ENCODE assay signal across 30 mouse cellular contexts in genomic region chr7:19781741-19782140, GRCm38 (mm10). TPM values are rescaled to one million over a fixed set of nuclear protein-coding genes. Genes with fewer than 3 reads are reported as not detected.
"Had no signal": no experiment of that assay in that cellular context is flagged by ENCODE, and none has a peak within 500 bp of the region (broad histone marks: within the 10 kb centered on the region; RNA-seq: fewer than 3 reads in every experiment).

No protein-coding gene starts in this region.

- H3K4me1 ChIP-seq: heart, embryonic 12.5 days; limb, embryonic 12.5 days had no signal

- H3K4me3 ChIP-seq: gastrocnemius, adult 2 months; heart, embryonic 10.5 days; heart, embryonic 12.5 days; hindbrain, embryonic 10.5 days; hindbrain, embryonic 12.5 days; intestine, embryonic 15.5 days; layer of hippocampus, adult 2 months; limb, embryonic 10.5 days; limb, embryonic 12.5 days; liver, embryonic 13.5 days; liver, embryonic 15.5 days had no signal

- H3K27me3 ChIP-seq: heart, embryonic 12.5 days; hindbrain, embryonic 12.5 days; intestine, embryonic 15.5 days; liver, embryonic 13.5 days; liver, embryonic 15.5 days had no signal

- H3K36me3 ChIP-seq: heart, embryonic 10.5 days; heart, embryonic 12.5 days; hindbrain, embryonic 10.5 days; hindbrain, embryonic 12.5 days; intestine, embryonic 15.5 days; limb, embryonic 10.5 days; limb, embryonic 12.5 days; liver, embryonic 13.5 days had no signal

- H3K27ac ChIP-seq: gastrocnemius, adult 2 months; heart, embryonic 10.5 days; hindbrain, embryonic 10.5 days; hindbrain, embryonic 12.5 days; hindbrain, embryonic 14.5 days; intestine, embryonic 15.5 days; layer of hippocampus, adult 2 months; limb, embryonic 10.5 days; limb, embryonic 12.5 days; liver, embryonic 13.5 days; liver, embryonic 15.5 days had no signal

- H3K9ac ChIP-seq: heart, embryonic 12.5 days; hindbrain, embryonic 12.5 days; hindbrain, embryonic 14.5 days; intestine, embryonic 15.5 days; limb, embryonic 12.5 days; liver, embryonic 13.5 days; liver, embryonic 15.5 days had no signal

- H3K9me3 ChIP-seq: heart, embryonic 10.5 days; intestine, embryonic 15.5 days; liver, embryonic 13.5 days; liver, embryonic 15.5 days had no signal

- DNase-seq: gastrocnemius, adult 2 months; gastrocnemius, postnatal 10 days; gastrocnemius, postnatal 25 days; heart, adult 18-20 months; heart, postnatal 10 days; heart, postnatal 4 days; kidney, adult 18-20 months; kidney, adult 8-10 months; kidney, postnatal 10 days; kidney, postnatal 25 days; kidney, postnatal 4 days; liver; liver, embryonic 13.5 days had no signal

RNA-seq across cellular contexts. Expression of gene Bcam, which starts 10.9 kb away (rescaled TPM):
- total RNA-seq: granulocyte monocyte progenitor cell, adult 5-6 weeks had no signal

RNA-seq across cellular contexts. Expression of gene Cblc, which starts 14.9 kb away (rescaled TPM):
- total RNA-seq: gastrocnemius, adult 2 months; gastrocnemius, postnatal 25 days; granulocyte monocyte progenitor cell, adult 5-6 weeks; heart, postnatal 4 days; layer of hippocampus, adult 2 months; layer of hippocampus, postnatal 10 days; layer of hippocampus, postnatal 25 days; left cerebral cortex, adult 8-10 months; left cerebral cortex, postnatal 10 days; left cerebral cortex, postnatal 36 days had no signal
- polyA plus RNA-seq: heart, embryonic 14.5 days; hindbrain, embryonic 14.5 days had no signal
